Comparison of ENCODE assay signal across 8 mouse cellular contexts in genomic region chr8:71591471-71592373, GRCm38 (mm10). TPM values are rescaled to one million over a fixed set of nuclear protein-coding genes. Genes with fewer than 3 reads are reported as not detected.
A peak's percentile ranks its signal among the peaks of the same experiment; 100 is the strongest.
DNase-seq lines count a peak whose midpoint lies in the region; ATAC-seq lines count a peak whose summit lies in the region.

Gene Pgls, plus strand, starts transcription at chr8:71592176.

- H3K4me3 ChIP-seq in intestine, embryonic 14.5 days (ENCODE audit: low read depth, low read length), result peak within 1 kb of the TSS; percentile 72

- peak within 1 kb of the TSS; percentile 97 for H3K4me2 ChIP-seq in intestine, embryonic 14.5 days (ENCODE audit: low read length)

- no peaks in the 10 kb centered on the region for H3K27me3 ChIP-seq in intestine, embryonic 14.5 days (replicated peaks; ENCODE audit: control insufficient read depth, insufficient read depth, low read length)

- peak; percentile 96 for DNase-seq in adipocyte (ENCODE audit: low spot score)
- peak; percentile 99 for DNase-seq in embryo, embryonic 10 days (ENCODE audit: low spot score)
- DNase-seq in gastrocnemius, postnatal 14 days, result peak; percentile 94
- peak; percentile 93 for DNase-seq in intestine, embryonic 14.5 days (ENCODE audit: low spot score)
- peak; percentile 94 to 98 for DNase-seq in left cerebral cortex, postnatal 14 days (ENCODE audit: low spot score in 2 of 2)
- DNase-seq in mesoderm, embryonic 11.5 days (ENCODE audit: low read depth, low spot score), result peak; percentile 95
- DNase-seq in right cerebral cortex, postnatal 36 days (ENCODE audit: low spot score in 2 of 2), result peak; percentile 94 to 95
- DNase-seq in yolk sac, embryonic 10.5 days (ENCODE audit: low spot score), result peak; percentile 95

- under 1% methylated on average over 71 of the region's 71 CpGs for WGBS in intestine, embryonic 14.5 days

- no peaks in the 10 kb centered on the region; the same call in 1 of the 2 replicates for H3K36me3 ChIP-seq in intestine, embryonic 14.5 days (ENCODE audit: control insufficient read depth, insufficient read depth, low read length)

- no peaks in the 10 kb centered on the region for H3K9me3 ChIP-seq in intestine, embryonic 14.5 days (ENCODE audit: control insufficient read depth, low read length)

- H3K4me1 ChIP-seq in intestine, embryonic 14.5 days (replicated peaks; ENCODE audit: control insufficient read depth, insufficient read depth, low read length), result peaks cover 14% of the 10 kb centered on the region

- peak; percentile 91 for ATAC-seq in intestine, embryonic 14.5 days (replicated peaks; ENCODE audit: low FRiP score, low TSS enrichment, low read depth)

- peak within 1 kb of the TSS; percentile 88 for H3K9ac ChIP-seq in intestine, embryonic 14.5 days (ENCODE audit: low read length)

- intact Hi-C loops in gastrocnemius, postnatal 14 days (cut with DNase I; ENCODE audit: low total_unique reads), result no loop called here
- intact Hi-C loops in left cerebral cortex, postnatal 14 days (cut with DNase I), result loop anchor here (2.0 kb wide), 1 partner anchor 29 kb away; no protein-coding TSS in a partner anchor

- peak within 1 kb of the TSS; percentile 93 for H3K27ac ChIP-seq in intestine, embryonic 14.5 days (ENCODE audit: low read depth)

RNA-seq across cellular contexts. Expression of gene Pgls, which starts in this region (rescaled TPM):
- 10 to 100 TPM; 40.5 to 43.3 TPM for total RNA-seq in gastrocnemius, postnatal 14 days (2021)
- 273 and 286 TPM in 2 replicates for polyA plus RNA-seq in intestine, embryonic 14.5 days (2014; fragmentation: Nextera tagmentation; extraction: Ambion mirVana)
- 10 to 100 TPM; 54.4 to 55.4 TPM for total RNA-seq in left cerebral cortex, postnatal 14 days (2021)

Comparison
In these comparisons a context has a peak if more than half of its experiments do, and no peak if none do; other contexts are left out.
1. Peak in every context shown above with its lines: DNase-seq, ATAC-seq, H3K4me3 ChIP-seq and H3K27ac ChIP-seq.